ENCODE assay signal across 9 mouse cellular contexts in genomic region chr2:165215103-165215951, GRCm38 (mm10). TPM values are rescaled to one million over a fixed set of nuclear protein-coding genes. Genes with fewer than 3 reads are reported as not detected.
DNase-seq lines count a peak whose midpoint lies in the region; ATAC-seq and TF ChIP-seq lines count a peak whose summit lies in the region.
"Had no signal": no experiment of that assay in that cellular context is flagged by ENCODE, and none has a peak within 500 bp of the region (broad histone marks: within the 10 kb centered on the region; RNA-seq: fewer than 3 reads in every experiment).

No protein-coding gene starts in this region.

- no peak for TF ChIP-seq CTCF in kidney, adult 2 months (conservative IDR thresholded peaks at IDR 0.05; ENCODE audit: insufficient read depth, insufficient read length, low read depth, low read length)

- H3K9ac ChIP-seq in kidney, embryonic 15.5 days: no peak overlapping the region
- H3K9ac ChIP-seq in forebrain, embryonic 12.5 days: peak overlapping the region; percentile 40
- H3K9ac ChIP-seq in limb, embryonic 12.5 days (replicated peaks): peak overlapping the region; percentile 18; the same call in 1 of the 2 replicates
- H3K9ac ChIP-seq in stomach, embryonic 15.5 days: no peak overlapping the region

- peak overlapping the region; percentile 11 for H3K4me3 ChIP-seq in kidney, embryonic 15.5 days (replicated peaks)
- H3K4me3 ChIP-seq in kidney, adult 2 months (ENCODE audit: insufficient read depth, low read depth, low read length): no peak overlapping the region
- H3K4me3 ChIP-seq in forebrain, embryonic 12.5 days (replicated peaks): peak overlapping the region; percentile 23
- peak overlapping the region; percentile 24 for H3K4me3 ChIP-seq in limb, embryonic 12.5 days (replicated peaks)
- no peak overlapping the region; the same call in 1 of the 2 replicates for H3K4me3 ChIP-seq in stomach, embryonic 15.5 days (replicated peaks)

- no peak overlapping the region for H3K27ac ChIP-seq in kidney, embryonic 15.5 days
- H3K27ac ChIP-seq in kidney, adult 2 months (ENCODE audit: insufficient read depth, low read depth, low read length): no peak overlapping the region
- H3K27ac ChIP-seq in forebrain, embryonic 12.5 days: peak overlapping the region; percentile 87
- H3K27ac ChIP-seq in limb, embryonic 12.5 days: no peak overlapping the region
- H3K27ac ChIP-seq in stomach, embryonic 15.5 days: no peak overlapping the region

- no peak for DNase-seq in kidney, adult 2 months
- peak; percentile 48 to 64 for DNase-seq in adrenal gland, postnatal 36 days
- DNase-seq in left cerebral cortex, postnatal 36 days (ENCODE audit: low spot score in 2 of 2): no peak

- peaks cover 37% of the 10 kb centered on the region for H3K4me1 ChIP-seq in kidney, embryonic 15.5 days
- H3K4me1 ChIP-seq in kidney, adult 2 months (ENCODE audit: control insufficient read depth, insufficient read depth, low read length): no peaks in the 10 kb centered on the region
- peaks cover 82% of the 10 kb centered on the region for H3K4me1 ChIP-seq in forebrain, embryonic 12.5 days
- H3K4me1 ChIP-seq in limb, embryonic 12.5 days (replicated peaks): peaks cover 39% of the 10 kb centered on the region
- H3K4me1 ChIP-seq in stomach, embryonic 15.5 days: peaks cover 12% of the 10 kb centered on the region

- 2% methylated on average over 39 of the region's 39 CpGs for WGBS in kidney, embryonic 15.5 days
- 4% methylated on average over 39 of the region's 39 CpGs for WGBS in kidney, adult 2 months
- 2% methylated on average over 39 of the region's 39 CpGs for WGBS in forebrain, embryonic 12.5 days
- 2% methylated on average over 39 of the region's 39 CpGs for WGBS in limb, embryonic 12.5 days
- 3% methylated on average over 39 of the region's 39 CpGs for WGBS in stomach, embryonic 15.5 days

- H3K4me2 ChIP-seq in kidney, embryonic 15.5 days: peak overlapping the region; percentile 45
- peak overlapping the region; percentile 51 for H3K4me2 ChIP-seq in forebrain, embryonic 12.5 days
- H3K4me2 ChIP-seq in limb, embryonic 12.5 days: peak overlapping the region; percentile 54
- H3K4me2 ChIP-seq in stomach, embryonic 15.5 days: peak overlapping the region; percentile 46

- peaks cover 100% of the 10 kb centered on the region for H3K27me3 ChIP-seq in kidney, embryonic 15.5 days
- H3K27me3 ChIP-seq in kidney, adult 2 months (replicated peaks; ENCODE audit: control insufficient read depth, insufficient read depth, low read length): no peaks in the 10 kb centered on the region; the same call in 1 of the 2 replicates
- peaks cover 58% of the 10 kb centered on the region for H3K27me3 ChIP-seq in forebrain, embryonic 12.5 days
- H3K27me3 ChIP-seq in limb, embryonic 12.5 days: peaks cover 94% of the 10 kb centered on the region
- H3K27me3 ChIP-seq in stomach, embryonic 15.5 days (replicated peaks): peaks cover 59% of the 10 kb centered on the region

- no peaks in the 10 kb centered on the region for H3K9me3 ChIP-seq in kidney, embryonic 15.5 days (replicated peaks)
- no peaks in the 10 kb centered on the region for H3K9me3 ChIP-seq in forebrain, embryonic 12.5 days
- H3K9me3 ChIP-seq in limb, embryonic 12.5 days: no peaks in the 10 kb centered on the region
- H3K9me3 ChIP-seq in stomach, embryonic 15.5 days: no peaks in the 10 kb centered on the region

- intact Hi-C loops in left cerebral cortex, postnatal 36 days (cut with DNase I): no loop called here

- no peaks in the 10 kb centered on the region for H3K36me3 ChIP-seq in kidney, embryonic 15.5 days
- H3K36me3 ChIP-seq in kidney, adult 2 months (ENCODE audit: control insufficient read depth, insufficient read depth, low read length): no peaks in the 10 kb centered on the region
- no peaks in the 10 kb centered on the region for H3K36me3 ChIP-seq in forebrain, embryonic 12.5 days (replicated peaks)
- H3K36me3 ChIP-seq in limb, embryonic 12.5 days: no peaks in the 10 kb centered on the region
- H3K36me3 ChIP-seq in stomach, embryonic 15.5 days: no peaks in the 10 kb centered on the region

- ATAC-seq in kidney, embryonic 15.5 days (replicated peaks; ENCODE audit: low FRiP score): peak; percentile 56; the same call in 1 of the 2 replicates
- peak; percentile 75 for ATAC-seq in forebrain, embryonic 12.5 days (ENCODE audit: low FRiP score)
- peak; percentile 37; the same call in 1 of the 2 replicates for ATAC-seq in limb, embryonic 12.5 days (ENCODE audit: insufficient number of reproducible peaks, insufficient read depth, low FRiP score, low TSS enrichment, low read depth)
- 0 out of 2 replicates have a peak, but pooled peaks have one; percentile 15 for ATAC-seq in stomach, embryonic 15.5 days (ENCODE audit: insufficient read depth, low FRiP score, low read depth)
- ATAC-seq in megakaryocyte-erythroid progenitor cell, adult 5-6 weeks (replicated peaks; ENCODE audit: low FRiP score, low TSS enrichment, poor library complexity, severe bottlenecking): no peak
- ATAC-seq: Patski had no signal

- TF ChIP-seq POLR2A in kidney, adult 2 months (IDR thresholded peaks at IDR 0.05; ENCODE audit: low read depth, low read length): no peak

RNA-seq across cellular contexts. Expression of gene Cdh22, which starts 19.3 kb away (rescaled TPM):
- polyA plus RNA-seq in kidney, embryonic 15.5 days (2015; fragmentation: Nextera tagmentation; extraction: Ambion mirVana): 0.78 and 1.1 TPM in 2 replicates
- polyA plus RNA-seq in kidney, adult 2 months (2012; rRNA removed): 0.05 and 0.19 TPM in 2 replicates
- total RNA-seq in adrenal gland, postnatal 36 days (2021): 1 to 10 TPM in 1 of 2 experiments, under 1 TPM in 1; 0.79 to 1.9 TPM
- 10.6 and 11.4 TPM in 2 replicates for polyA plus RNA-seq in forebrain, embryonic 12.5 days (2016; fragmentation: Nextera tagmentation; extraction: Ambion mirVana)
- 0.90 and 1.9 TPM in 2 replicates for polyA plus RNA-seq in limb, embryonic 12.5 days (2016; fragmentation: Nextera tagmentation; extraction: Ambion mirVana)
- 0.57 and 0.63 TPM in 2 replicates for polyA plus RNA-seq in stomach, embryonic 15.5 days (2015; fragmentation: Nextera tagmentation; extraction: Ambion mirVana)
- 10 to 100 TPM; 50.3 to 58.7 TPM for total RNA-seq in left cerebral cortex, postnatal 36 days (2021)
- not detected in 2 replicates for total RNA-seq in megakaryocyte-erythroid progenitor cell, adult 5-6 weeks (2014; fragmentation: Nextera tagmentation)
- total RNA-seq in megakaryocyte-erythroid progenitor cell, adult 5-6 weeks (2017): not detected in 2 replicates
- polyA plus RNA-seq: Patski had no signal

Comparison
In these comparisons a context has a peak if more than half of its experiments do, and no peak if none do; other contexts are left out.
1. H3K4me3 ChIP-seq: peak in kidney, embryonic 15.5 days (single experiment), forebrain, embryonic 12.5 days (single experiment) and limb, embryonic 12.5 days (single experiment); none in kidney, adult 2 months (single experiment) and stomach, embryonic 15.5 days (single experiment).
2. H3K9ac ChIP-seq: peak in forebrain, embryonic 12.5 days (single experiment) and limb, embryonic 12.5 days (single experiment); none in kidney, embryonic 15.5 days (single experiment) and stomach, embryonic 15.5 days (single experiment).
3. DNase-seq: peak in adrenal gland, postnatal 36 days (2 of 2); none in kidney, adult 2 months (single experiment) and left cerebral cortex, postnatal 36 days (0 of 2).
4. Peak in every context shown above with its lines, with median percentiles within 50 percentile points of each other: H3K4me2 ChIP-seq.